Mouse (Mus musculus) hindbrain, embryonic 15.5 days (tissue): ENCODE results near the gene Hip1. TPM values are rescaled to one million over a fixed set of nuclear protein-coding genes. Genes with fewer than 3 reads are reported as not detected.

Experiments
- ATAC-seq: fragments of 200-750 bp; cut with Nextera tagmentation; 2 replicates; pipeline ENCODE4 v1.8.0; 2017; ENCODE audit warnings: low read depth, moderate number of reproducible peaks, moderate TSS enrichment; ENCODE audit not compliant: low FRiP score
- H3K27ac ChIP-seq: fragments of 300-500 bp; sonication (generic); replicated peaks from 2 replicates; pipeline ENCODE4 v1.5.1; 2015; ENCODE audit warnings: mild to moderate bottlenecking, inconsistent platforms
- H3K27me3 ChIP-seq: fragments of 300-500 bp; sonication (generic); 2 replicates; pipeline ENCODE4 v1.6.1; 2015; ENCODE audit warnings: control low read depth, inconsistent platforms
- H3K36me3 ChIP-seq: fragments of 300-500 bp; sonication (generic); 2 replicates; pipeline ENCODE4 v1.6.1; 2015; ENCODE audit warnings: control low read depth, inconsistent platforms
- H3K4me1 ChIP-seq: fragments of 300-500 bp; sonication (generic); replicated peaks from 2 replicates; pipeline ENCODE4 v1.6.1; 2015; ENCODE audit warnings: control low read depth, inconsistent platforms
- H3K4me2 ChIP-seq: fragments of 300-500 bp; sonication (generic); 2 replicates; pipeline ENCODE4 v1.6.1; 2015; ENCODE audit warnings: moderate library complexity, mild to moderate bottlenecking, inconsistent platforms
- H3K4me3 ChIP-seq: fragments of 300-500 bp; sonication (generic); 2 replicates; pipeline ENCODE4 v1.5.1; 2015; ENCODE audit warnings: mild to moderate bottlenecking, inconsistent platforms
- H3K9ac ChIP-seq: fragments of 300-500 bp; sonication (generic); 2 replicates; pipeline ENCODE4 v1.6.1; 2015; ENCODE audit warnings: inconsistent platforms
- H3K9me3 ChIP-seq: fragments of 300-500 bp; sonication (generic); 2 replicates; pipeline ENCODE4 v1.6.1; 2016; ENCODE audit warnings: control low read depth, inconsistent platforms
- WGBS: fragments of 180-500 bp; shearing (Covaris S2); methylation state at CpG from one replicate; pipeline ENCODE4 v1.1.7; 2015; 5-methylcytosine and 5-hydroxymethylcytosine counted together
- polyA plus RNA-seq: library from polyadenylated mRNA; unstranded; fragments of >200 nt; fragmentation: Nextera tagmentation; extraction: Ambion mirVana; gene quantifications from 2 replicates; pipeline ENCODE4 v1.2.1, GENCODE M21; 2015

Hip1 gene
- polyA plus RNA-seq, 1 experiment from 2014 or later, result 39.1 TPM

DNA sequence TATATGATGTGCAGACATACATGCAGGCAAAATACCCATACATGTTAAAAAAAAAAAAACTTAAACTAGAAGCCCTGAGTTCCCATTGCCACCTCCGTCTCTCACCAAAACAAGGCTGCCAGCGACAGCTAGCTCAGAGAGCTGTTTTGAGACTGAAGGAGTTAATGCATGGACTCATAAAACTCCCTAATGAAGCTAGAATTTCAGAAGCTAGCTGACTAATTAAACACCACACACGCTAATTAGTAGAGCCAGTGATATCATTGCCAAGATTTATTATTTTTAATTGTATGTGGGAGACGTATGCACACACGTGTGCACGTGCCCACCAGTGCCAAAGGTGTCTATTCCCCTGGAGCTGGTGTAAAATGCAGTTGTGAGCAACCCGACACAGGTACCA, 42.0 kb downstream of the Hip1 start:
- no peak overlapping the region for H3K4me2 ChIP-seq
- no peak overlapping the region for H3K9ac ChIP-seq
- no peaks in the 10 kb centered on the region for H3K36me3 ChIP-seq
- 66% methylated on average over 7 of the region's 7 CpGs for WGBS
- no peaks in the 10 kb centered on the region for H3K27me3 ChIP-seq
- H3K9me3 ChIP-seq, result no peaks in the 10 kb centered on the region
- H3K4me3 ChIP-seq, result no peak overlapping the region
- H3K27ac ChIP-seq, result no peak overlapping the region
- H3K4me1 ChIP-seq, result peaks cover 8% of the 10 kb centered on the region
- no peak for ATAC-seq

DNA sequence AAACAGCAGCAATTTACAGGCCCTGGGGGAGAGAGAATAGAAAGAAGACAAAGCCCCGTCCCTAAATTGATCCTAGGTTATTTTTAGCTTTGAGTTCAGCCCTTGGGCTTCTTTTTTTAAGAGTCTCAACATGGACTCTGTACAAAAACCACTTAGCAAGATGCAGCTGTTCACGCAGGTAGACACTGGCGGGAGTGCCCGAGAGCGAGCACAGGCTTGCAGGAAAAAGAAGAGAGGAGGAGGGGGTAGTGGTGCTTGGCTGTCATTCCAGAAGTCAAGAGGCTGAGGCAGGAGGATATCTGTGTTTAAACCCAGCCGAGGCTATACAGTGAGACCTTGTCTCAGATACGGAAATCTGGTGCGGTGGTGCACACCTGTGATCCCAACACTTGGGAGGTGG, 42.9 kb downstream of the Hip1 start:
- H3K4me3 ChIP-seq, result no peak overlapping the region
- H3K9me3 ChIP-seq, result no peaks in the 10 kb centered on the region
- H3K9ac ChIP-seq, result no peak overlapping the region
- WGBS, result 70% methylated on average over 8 of the region's 8 CpGs
- ATAC-seq, result no peak
- H3K4me2 ChIP-seq, result no peak overlapping the region
- no peak overlapping the region for H3K27ac ChIP-seq
- H3K27me3 ChIP-seq, result no peaks in the 10 kb centered on the region
- H3K36me3 ChIP-seq, result no peaks in the 10 kb centered on the region
- no peaks in the 10 kb centered on the region for H3K4me1 ChIP-seq

DNA sequence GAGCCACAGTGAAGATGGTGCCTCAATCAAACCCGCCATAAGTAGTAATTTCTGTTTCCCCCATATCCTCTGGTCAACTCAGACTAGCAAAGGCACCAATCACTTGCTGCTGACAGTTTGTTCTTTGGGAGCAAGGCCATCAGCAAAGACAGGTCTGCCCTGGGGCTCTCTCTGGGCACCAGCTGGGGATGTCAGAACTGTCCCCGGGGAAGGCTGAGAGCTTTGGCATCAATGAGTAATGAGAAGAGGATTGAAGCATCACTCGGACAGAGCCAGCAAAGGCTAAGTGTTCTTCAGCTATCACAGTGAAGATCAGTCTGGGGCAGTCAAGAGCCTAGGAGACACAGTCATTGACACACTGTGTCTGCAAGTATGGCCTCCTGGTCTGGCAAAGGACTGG, 46.0 kb downstream of the Hip1 start:
- no peaks in the 10 kb centered on the region for H3K4me1 ChIP-seq
- no peaks in the 10 kb centered on the region for H3K27me3 ChIP-seq
- H3K4me2 ChIP-seq, result no peak overlapping the region
- no peak overlapping the region for H3K4me3 ChIP-seq
- ATAC-seq, result no peak
- no peaks in the 10 kb centered on the region for H3K36me3 ChIP-seq
- WGBS, result 61% methylated on average over 3 of the region's 3 CpGs
- H3K9me3 ChIP-seq, result no peaks in the 10 kb centered on the region
- no peak overlapping the region for H3K27ac ChIP-seq
- H3K9ac ChIP-seq, result no peak overlapping the region

DNA sequence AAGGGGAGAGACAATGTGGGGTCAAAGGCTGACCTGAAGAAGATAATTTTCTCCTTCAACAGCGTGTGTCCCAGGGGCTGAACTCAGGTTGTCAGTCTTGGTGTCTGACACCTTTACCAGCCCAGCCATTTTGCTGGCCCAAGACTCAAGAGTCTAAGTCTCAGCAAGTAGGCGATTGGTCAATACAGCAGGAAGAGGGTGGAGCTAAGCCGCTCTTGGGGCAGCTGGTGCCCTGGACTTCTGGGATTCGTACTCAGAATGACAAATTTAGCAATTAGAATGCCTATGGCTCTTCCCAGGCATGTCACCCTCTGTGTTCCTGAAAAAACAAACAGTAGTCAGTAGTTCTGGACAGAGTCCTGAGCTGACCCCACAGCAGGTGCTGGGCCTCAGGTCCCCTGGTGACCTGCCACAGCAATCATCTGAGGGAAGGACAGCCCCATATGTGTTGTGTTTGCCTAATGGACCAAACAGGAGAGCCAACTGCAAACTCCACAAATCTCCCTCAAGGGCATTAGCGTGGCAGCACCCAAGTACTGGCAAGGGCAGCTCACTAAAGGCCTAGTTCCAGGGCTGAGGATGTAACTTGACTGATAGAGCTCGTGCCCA, 47.5 kb downstream of the Hip1 start:
- H3K9me3 ChIP-seq, result no peaks in the 10 kb centered on the region
- no peaks in the 10 kb centered on the region for H3K27me3 ChIP-seq
- no peak overlapping the region for H3K4me3 ChIP-seq
- WGBS, result 65% methylated on average over 6 of the region's 6 CpGs
- no peak for ATAC-seq
- H3K36me3 ChIP-seq, result no peaks in the 10 kb centered on the region
- no peaks in the 10 kb centered on the region for H3K4me1 ChIP-seq
- H3K4me2 ChIP-seq, result no peak overlapping the region
- H3K9ac ChIP-seq, result no peak overlapping the region
- no peak overlapping the region for H3K27ac ChIP-seq

DNA sequence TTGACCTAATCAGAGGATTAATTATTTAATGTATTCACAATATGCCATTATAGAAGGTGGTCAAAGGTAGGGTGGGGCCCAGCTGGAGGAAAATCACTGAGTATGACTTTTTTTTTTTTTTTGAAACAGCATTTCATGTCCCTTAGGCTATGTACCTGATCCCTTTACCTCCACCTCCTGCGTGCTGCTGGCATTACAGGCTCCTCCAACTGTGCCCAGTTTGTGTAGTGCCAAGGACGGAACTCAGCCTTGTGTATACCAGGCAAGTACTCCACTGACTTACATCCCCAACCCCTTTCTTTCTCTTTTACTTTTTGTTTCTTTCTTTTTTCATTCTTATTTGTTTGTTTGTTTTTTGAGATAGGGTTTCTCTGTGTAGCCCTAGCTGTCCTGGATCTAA, 48.4 kb downstream of the Hip1 start:
- no peaks in the 10 kb centered on the region for H3K36me3 ChIP-seq
- H3K27me3 ChIP-seq, result no peaks in the 10 kb centered on the region
- no peak overlapping the region for H3K9ac ChIP-seq
- no peak overlapping the region for H3K27ac ChIP-seq
- H3K4me2 ChIP-seq, result no peak overlapping the region
- H3K4me3 ChIP-seq, result no peak overlapping the region
- 82% methylated on average over 2 of the region's 2 CpGs for WGBS
- H3K9me3 ChIP-seq, result no peaks in the 10 kb centered on the region
- no peaks in the 10 kb centered on the region for H3K4me1 ChIP-seq
- ATAC-seq, result no peak

DNA sequence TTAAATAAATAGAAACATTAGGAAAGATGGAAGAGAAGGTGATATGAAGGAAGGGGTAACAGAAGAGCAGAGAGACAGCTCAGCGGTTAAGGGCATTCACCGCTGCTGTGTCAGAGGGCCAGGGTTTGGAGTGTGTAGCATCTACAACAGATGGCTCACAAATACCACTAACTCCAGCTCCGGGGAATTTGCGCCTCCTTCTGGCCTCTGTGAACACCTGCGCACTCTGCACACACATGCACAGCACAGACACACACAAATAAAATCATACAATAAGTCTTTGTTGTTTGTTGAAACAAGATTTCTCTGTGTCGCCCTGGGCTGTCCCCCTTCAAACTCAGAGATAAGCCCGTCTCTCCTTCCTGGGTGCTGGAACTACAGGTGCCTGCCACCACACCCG, 49.4 kb downstream of the Hip1 start:
- no peak overlapping the region for H3K4me3 ChIP-seq
- H3K36me3 ChIP-seq, result no peaks in the 10 kb centered on the region
- no peak overlapping the region for H3K27ac ChIP-seq
- no peaks in the 10 kb centered on the region for H3K27me3 ChIP-seq
- H3K4me1 ChIP-seq, result peaks cover under 1% of the 10 kb centered on the region; the same call in 1 of the 2 replicates
- no peaks in the 10 kb centered on the region for H3K9me3 ChIP-seq
- no peak overlapping the region for H3K9ac ChIP-seq
- WGBS, result 97% methylated on average over 8 of the region's 8 CpGs
- no peak overlapping the region for H3K4me2 ChIP-seq
- no peak for ATAC-seq

DNA sequence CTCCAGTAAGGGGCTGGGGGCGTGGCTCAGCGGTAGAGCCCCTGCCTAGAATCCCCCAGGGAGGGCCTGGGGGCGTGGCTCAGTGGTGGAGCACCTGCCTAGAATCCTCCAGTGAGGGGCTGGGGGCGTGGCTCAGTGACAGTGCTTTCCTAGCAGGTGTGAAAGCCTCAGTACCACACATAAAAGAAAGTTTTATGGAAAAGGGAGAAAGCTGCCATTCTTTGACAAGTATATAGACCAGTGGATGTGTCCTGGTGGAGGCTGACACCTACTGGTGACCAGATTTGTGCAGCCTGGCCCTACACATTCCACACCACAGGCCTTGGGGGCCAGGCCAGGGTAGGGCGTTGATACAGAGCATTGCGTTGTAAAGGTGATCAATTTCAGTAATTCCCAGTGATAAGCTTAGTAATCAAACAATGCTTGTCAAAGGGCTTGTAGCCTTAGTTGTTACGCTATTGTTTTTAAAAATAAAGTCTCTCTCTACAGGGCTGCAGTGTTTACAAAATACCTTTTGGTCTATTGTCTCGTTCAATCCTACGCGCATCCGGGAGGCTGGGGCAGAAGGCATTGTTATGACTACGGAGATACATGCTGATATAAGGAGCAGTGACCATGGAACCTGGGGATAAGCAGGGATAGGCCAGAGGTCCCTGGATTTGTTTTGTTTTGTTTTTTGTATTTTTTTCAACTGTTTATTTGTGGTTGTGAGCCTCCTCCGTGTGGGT, 50.6 kb downstream of the Hip1 start:
- H3K27ac ChIP-seq, result no peak overlapping the region
- no peak overlapping the region for H3K4me3 ChIP-seq
- no peak overlapping the region for H3K4me2 ChIP-seq
- WGBS, result 85% methylated on average over 13 of the region's 13 CpGs
- H3K9ac ChIP-seq, result no peak overlapping the region
- H3K9me3 ChIP-seq, result no peaks in the 10 kb centered on the region
- no peaks in the 10 kb centered on the region for H3K36me3 ChIP-seq
- no peak for ATAC-seq
- no peaks in the 10 kb centered on the region for H3K27me3 ChIP-seq
- H3K4me1 ChIP-seq, result peaks cover 11% of the 10 kb centered on the region

DNA sequence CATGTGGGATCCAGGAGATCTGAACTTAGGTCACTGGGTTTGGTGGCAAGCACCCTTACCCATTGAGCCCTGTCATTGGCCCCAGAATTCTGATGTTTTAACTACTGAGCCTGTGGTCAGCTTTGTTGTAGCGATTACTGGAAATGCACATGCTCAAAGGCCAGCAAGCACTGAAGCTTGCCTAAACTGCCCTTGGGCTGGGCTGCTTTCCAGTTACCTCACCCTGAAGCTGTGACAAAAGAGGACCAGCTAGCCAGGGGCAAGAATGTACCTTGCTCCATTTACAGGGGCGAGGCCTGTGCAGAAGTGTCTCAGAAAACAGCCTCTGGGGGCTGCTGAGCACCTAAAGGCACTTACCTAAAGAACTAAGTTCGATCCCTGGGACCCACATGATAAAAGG, 51.8 kb downstream of the Hip1 start:
- no peak overlapping the region for H3K4me3 ChIP-seq
- no peaks in the 10 kb centered on the region for H3K27me3 ChIP-seq
- ATAC-seq, result no peak
- peaks cover 16% of the 10 kb centered on the region for H3K4me1 ChIP-seq
- no peak overlapping the region for H3K9ac ChIP-seq
- H3K27ac ChIP-seq, result no peak overlapping the region
- WGBS, result 81% methylated on average over 3 of the region's 3 CpGs
- H3K4me2 ChIP-seq, result no peak overlapping the region
- H3K9me3 ChIP-seq, result no peaks in the 10 kb centered on the region
- H3K36me3 ChIP-seq, result no peaks in the 10 kb centered on the region

DNA sequence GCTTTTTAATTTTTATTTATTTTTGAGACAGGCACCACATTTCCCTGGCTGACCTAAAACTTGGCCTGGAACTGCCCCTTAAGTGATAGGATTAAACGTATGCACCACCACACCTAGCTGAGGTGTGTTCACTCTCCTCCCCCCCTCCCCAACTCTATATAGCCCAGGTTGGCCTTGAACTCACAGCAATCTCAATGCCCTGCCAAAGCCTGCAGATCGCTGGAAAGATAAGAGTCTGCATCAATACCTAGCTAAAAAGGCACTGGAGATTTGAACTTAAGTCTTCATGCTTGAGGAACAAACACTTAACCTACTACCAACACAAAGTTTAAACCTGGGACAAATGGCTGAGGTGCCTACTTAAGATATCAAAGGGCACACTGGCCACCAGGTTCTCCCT, 52.8 kb downstream of the Hip1 start:
- H3K4me2 ChIP-seq, result no peak overlapping the region
- H3K9me3 ChIP-seq, result no peaks in the 10 kb centered on the region
- no peaks in the 10 kb centered on the region for H3K27me3 ChIP-seq
- peaks cover 26% of the 10 kb centered on the region for H3K4me1 ChIP-seq
- ATAC-seq, result no peak
- no peaks in the 10 kb centered on the region for H3K36me3 ChIP-seq
- H3K9ac ChIP-seq, result no peak overlapping the region
- H3K4me3 ChIP-seq, result no peak overlapping the region
- 92% methylated on average over 2 of the region's 2 CpGs for WGBS
- no peak overlapping the region for H3K27ac ChIP-seq

DNA sequence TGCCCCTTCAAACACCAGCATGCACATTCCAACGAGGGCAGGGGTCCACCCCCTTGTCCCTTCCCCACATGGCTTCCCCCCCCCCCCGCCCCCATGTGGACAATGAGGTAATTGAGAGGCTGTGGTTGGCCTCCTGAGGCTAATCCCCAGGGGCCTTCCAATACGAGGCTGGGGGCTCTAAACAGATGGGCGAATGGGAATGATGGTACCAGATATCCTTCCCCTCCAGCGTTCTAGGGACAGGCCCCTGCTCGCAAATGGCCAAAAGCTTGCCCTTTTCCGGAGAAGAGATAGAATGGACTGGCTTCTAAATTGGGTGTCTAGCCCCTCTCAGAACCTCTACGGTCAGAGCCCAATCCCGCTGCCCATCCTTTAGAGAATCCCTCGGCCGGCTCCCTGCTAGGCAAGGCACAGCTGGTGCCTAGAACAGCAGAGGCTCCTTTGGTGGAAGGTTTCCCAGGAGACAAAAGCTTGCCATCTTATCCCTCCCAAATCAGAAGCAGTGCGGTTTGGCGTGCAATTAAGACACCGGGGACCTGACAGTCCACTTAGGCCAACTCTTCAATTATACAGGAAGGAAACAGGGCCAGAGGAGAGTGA, 55.1 kb downstream of the Hip1 start:
- Histone ChIP-seq H3K4me1 (peaks cover 44% of the 10 kb centered on the region), H3K27me3 (no peaks in the 10 kb centered on the region), H3K36me3 (no peaks in the 10 kb centered on the region), H3K4me2 (peak overlapping the region; percentile 91), H3K27ac (peak overlapping the region; percentile 91), H3K4me3 (peak overlapping the region; percentile 72), H3K9me3 (no peaks in the 10 kb centered on the region), H3K9ac (peak overlapping the region; percentile 63)
- 2% methylated on average over 14 of the region's 14 CpGs for WGBS
- ATAC-seq, result peak; percentile 46

DNA sequence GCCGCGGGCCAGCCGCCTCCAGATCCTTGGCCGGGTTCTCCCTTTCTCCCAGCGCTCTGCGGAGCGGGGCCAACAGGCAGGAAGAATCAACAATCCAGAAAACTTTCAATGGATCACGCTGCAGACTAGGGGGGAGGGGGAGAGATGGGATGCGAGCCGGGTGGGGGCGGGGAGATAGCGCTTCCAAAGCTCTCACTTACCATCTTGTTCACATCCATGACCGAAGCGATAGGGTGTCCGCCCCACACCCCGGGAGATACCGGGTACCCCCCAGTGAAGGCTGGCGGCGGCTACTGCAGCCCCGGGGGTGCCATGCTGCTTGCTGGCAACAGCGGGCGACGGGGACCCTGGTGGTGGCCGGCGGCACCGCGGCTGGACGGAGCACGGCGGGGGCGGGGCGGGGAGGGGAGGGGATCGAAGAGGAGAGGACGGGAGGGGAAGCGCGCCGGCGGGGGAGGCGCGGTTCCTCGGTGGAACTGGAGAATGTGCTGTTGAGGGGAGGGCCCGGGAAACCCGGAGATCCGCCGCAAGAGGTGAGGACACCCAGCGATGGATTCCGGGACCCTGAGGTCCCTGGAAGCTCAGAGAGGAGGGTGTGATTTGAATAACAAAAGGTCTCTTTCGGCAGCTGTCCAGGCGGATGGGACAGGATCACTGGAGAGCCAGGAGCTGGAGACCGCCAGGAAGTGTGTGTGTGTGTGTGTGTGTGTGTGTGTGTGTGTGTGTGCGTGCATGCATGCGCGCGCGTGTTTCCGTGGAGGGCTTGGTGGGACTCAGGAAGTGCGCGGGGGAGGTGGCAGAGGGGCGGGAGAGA, 55.8 kb downstream of the Hip1 start:
- Histone ChIP-seq H3K4me1 (peaks cover 44% of the 10 kb centered on the region), H3K27me3 (no peaks in the 10 kb centered on the region), H3K27ac (peak overlapping the region; percentile 91), H3K4me2 (peak overlapping the region; percentile 91), H3K9ac (peak overlapping the region; percentile 63), H3K4me3 (peak overlapping the region; percentile 72), H3K9me3 (no peaks in the 10 kb centered on the region), H3K36me3 (no peaks in the 10 kb centered on the region)
- 0% methylated on average over 50 of the region's 59 CpGs for WGBS
- ATAC-seq, result peak; percentile 82
